Mouse (Mus musculus) midbrain, embryonic 16.5 days (tissue): ENCODE results near the gene Odf3b. TPM values are rescaled to one million over a fixed set of nuclear protein-coding genes. Genes with fewer than 3 reads are reported as not detected.

Experiments
- ATAC-seq: fragments of 200-750 bp; cut with Nextera tagmentation; 2 replicates; pipeline ENCODE4 v1.8.0; 2017; ENCODE audit warnings: moderate TSS enrichment
- H3K27ac ChIP-seq: fragments of 300-500 bp; sonication (generic); 2 replicates; pipeline ENCODE4 v1.5.1; 2014; ENCODE audit warnings: mild to moderate bottlenecking, low read length, mixed read lengths
- H3K27me3 ChIP-seq: fragments of 300-500 bp; sonication (generic); 2 replicates; pipeline ENCODE4 v1.6.1; 2014; ENCODE audit warnings: low read depth, low read length, mixed read lengths; ENCODE audit not compliant: control insufficient read depth, insufficient read depth
- H3K36me3 ChIP-seq: fragments of 300-500 bp; sonication (generic); 2 replicates; pipeline ENCODE4 v1.6.1; 2014; ENCODE audit warnings: mild to moderate bottlenecking, low read length, moderate library complexity, mixed read lengths; ENCODE audit not compliant: control insufficient read depth, insufficient read depth
- H3K4me1 ChIP-seq: fragments of 300-500 bp; sonication (generic); 2 replicates; pipeline ENCODE4 v1.6.1; 2014; ENCODE audit warnings: mild to moderate bottlenecking, low read length, mixed read lengths; ENCODE audit not compliant: control insufficient read depth, insufficient read depth
- H3K4me2 ChIP-seq: fragments of 300-500 bp; sonication (generic); 2 replicates; pipeline ENCODE4 v1.6.1; 2014; ENCODE audit warnings: mild to moderate bottlenecking, low read length, mixed read lengths
- H3K4me3 ChIP-seq: fragments of 300-500 bp; sonication (generic); 2 replicates; pipeline ENCODE4 v1.5.1; 2014; ENCODE audit warnings: low read depth, mild to moderate bottlenecking, low read length, moderate library complexity, mixed read lengths
- H3K9ac ChIP-seq: fragments of 300-500 bp; sonication (generic); 2 replicates; pipeline ENCODE4 v1.6.1; 2014; ENCODE audit warnings: low read depth, low read length, mixed read lengths
- H3K9me3 ChIP-seq: fragments of 300-500 bp; sonication (generic); replicated peaks from 2 replicates; pipeline ENCODE4 v1.6.1; 2014; ENCODE audit warnings: mild to moderate bottlenecking, low read length, mixed read lengths; ENCODE audit not compliant: control insufficient read depth, poor library complexity, severe bottlenecking
- WGBS: fragments of 180-500 bp; shearing (Covaris S2); extraction: QIAGEN DNeasy Blood & Tissue Kit; methylation state at CpG from one replicate; pipeline ENCODE4 v1.1.7; 2014; 5-methylcytosine and 5-hydroxymethylcytosine counted together
- polyA plus RNA-seq: library from polyadenylated mRNA; unstranded; fragments of >200 nt; fragmentation: Nextera tagmentation; extraction: Ambion mirVana; gene quantifications from 2 replicates; pipeline ENCODE4 v1.2.1, GENCODE M21; 2015

Gene Odf3b
- polyA plus RNA-seq, 1 experiment from 2014 or later, result 5.5 TPM

DNA sequence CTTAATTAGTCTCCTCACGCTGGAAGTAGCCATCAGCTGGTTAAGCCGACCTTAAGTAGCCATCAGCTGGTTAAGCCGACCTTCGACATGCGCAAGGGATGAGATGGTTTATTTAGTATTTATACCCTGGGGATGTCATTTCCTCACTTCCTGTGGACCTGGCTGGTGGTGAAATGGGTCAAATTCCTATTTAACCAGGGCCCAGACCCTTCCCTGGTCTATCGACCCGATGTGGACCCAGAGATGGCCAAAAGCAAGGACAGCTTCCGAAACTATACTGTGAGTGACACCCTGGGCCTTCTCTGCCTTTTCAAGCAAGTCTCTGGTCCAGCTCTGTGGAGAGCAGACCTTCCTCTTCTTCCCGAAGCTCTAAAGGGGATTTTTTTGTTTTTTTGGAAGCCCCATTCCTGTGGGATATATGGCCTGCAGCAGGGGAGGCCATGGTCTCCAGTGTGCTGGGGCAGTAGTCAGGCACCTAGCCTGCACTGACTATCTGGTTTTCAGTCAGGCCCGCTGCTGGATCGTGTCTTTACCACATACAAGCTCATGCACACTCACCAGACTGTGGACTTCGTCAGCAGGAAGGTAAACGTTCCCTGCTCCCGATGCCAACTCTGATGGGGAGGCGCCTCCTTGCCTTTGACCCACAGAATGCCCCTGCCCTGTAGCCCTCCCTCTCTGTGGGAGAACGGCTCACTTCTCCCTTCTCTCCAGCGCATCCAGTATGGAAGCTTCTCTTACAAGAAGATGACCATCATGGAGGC lies 44.1 kb downstream of the Odf3b start:
- H3K27me3 ChIP-seq, result no peaks in the 10 kb centered on the region
- no peaks in the 10 kb centered on the region for H3K4me1 ChIP-seq
- 84% methylated on average over 17 of the region's 17 CpGs for WGBS
- no peaks in the 10 kb centered on the region for H3K9me3 ChIP-seq
- H3K36me3 ChIP-seq, result no peaks in the 10 kb centered on the region
- ATAC-seq, result no peak
- H3K4me3 ChIP-seq, result no peak overlapping the region
- H3K9ac ChIP-seq, result no peak overlapping the region
- H3K27ac ChIP-seq, result no peak overlapping the region
- H3K4me2 ChIP-seq, result no peak overlapping the region

DNA sequence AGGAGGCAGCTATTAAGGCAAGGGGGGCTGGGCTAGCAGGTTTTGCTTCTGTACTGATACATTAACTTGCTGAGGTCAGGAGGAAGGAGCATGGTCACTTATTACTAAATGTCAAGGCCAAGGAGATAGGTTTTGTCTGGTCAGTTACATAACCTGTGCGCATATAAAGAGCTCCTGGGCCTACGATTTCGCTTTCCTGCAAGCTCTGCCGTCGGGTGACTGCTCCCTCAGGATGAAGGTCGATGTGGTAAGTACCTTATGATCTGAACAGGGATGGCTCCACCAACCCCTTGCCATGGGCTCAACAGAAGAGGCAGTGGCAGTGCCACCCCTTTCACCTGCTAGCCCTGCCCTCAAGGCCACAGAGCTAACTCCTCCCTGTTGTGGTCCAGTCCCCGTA lies 44.8 kb downstream of the Odf3b start, which contains the start of gene Miox:
TSS of gene Miox (plus strand) at position 128 of the 400 bp plus-strand sequence.
- H3K4me2 ChIP-seq, result no peak within 1 kb of the TSS

More for the DNA sequence above, 44.8 kb downstream of the Odf3b start, which contains the start of gene Miox:
- Histone ChIP-seq H3K27ac (no peak within 1 kb of the TSS), H3K4me3 (no peak within 1 kb of the TSS), H3K9ac (no peak within 1 kb of the TSS), H3K27me3 (no peaks in the 10 kb centered on the region), H3K9me3 (no peaks in the 10 kb centered on the region), H3K36me3 (no peaks in the 10 kb centered on the region), H3K4me1 (no peaks in the 10 kb centered on the region)
- 91% methylated on average over 7 of the region's 7 CpGs for WGBS
- no peak for ATAC-seq

Other genes with a start within 250 kb of the Odf3b start
- 3.0 and 4.4 TPM in 2 replicates for gene Mapk12, start 238.6 kb downstream of the Odf3b start, polyA plus RNA-seq
- gene Mapk11, start 229.7 kb downstream of the Odf3b start, polyA plus RNA-seq, result 29.0 and 32.6 TPM in 2 replicates
- gene Plxnb2, start 198.5 kb downstream of the Odf3b start, polyA plus RNA-seq, result 90.1 and 92.1 TPM in 2 replicates
- gene Dennd6b, start 182.8 kb downstream of the Odf3b start, polyA plus RNA-seq, result 120 and 124 TPM in 2 replicates
- 76.7 and 82.0 TPM in 2 replicates for gene Ppp6r2, start 167.7 kb downstream of the Odf3b start, polyA plus RNA-seq
- 92.9 and 101 TPM in 2 replicates for gene Sbf1, start 64.0 kb downstream of the Odf3b start, polyA plus RNA-seq
- not detected in 2 replicates for gene Adm2, start 56.6 kb downstream of the Odf3b start, polyA plus RNA-seq
- not detected in 2 replicates for gene Miox, start 44.9 kb downstream of the Odf3b start, polyA plus RNA-seq
- 29.0 and 34.9 TPM in 2 replicates for gene Lmf2, start 23.6 kb downstream of the Odf3b start, polyA plus RNA-seq
- 116 and 117 TPM in 2 replicates for gene Ncaph2, start 23.6 kb downstream of the Odf3b start, polyA plus RNA-seq
- gene Sco2, start 5.4 kb downstream of the Odf3b start, polyA plus RNA-seq, result 11.8 and 16.4 TPM in 2 replicates
- 1.9 and 3.0 TPM in 2 replicates for gene Tymp, start 2.2 kb downstream of the Odf3b start, polyA plus RNA-seq
- 0.05 and 0.06 TPM in 2 replicates for gene Klhdc7b, start 5.6 kb upstream of the Odf3b start, polyA plus RNA-seq
- gene Syce3, start 31.2 kb upstream of the Odf3b start, polyA plus RNA-seq, result not detected in 2 replicates
- 0.96 and 1.2 TPM in 2 replicates for gene Cpt1b, start 46.6 kb upstream of the Odf3b start, polyA plus RNA-seq
- 6.5 and 7.3 TPM in 2 replicates for gene C730034F03Rik, start 50.3 kb upstream of the Odf3b start, polyA plus RNA-seq
- gene Gm44502, start 50.4 kb upstream of the Odf3b start, polyA plus RNA-seq, result not detected in 2 replicates
- 88.3 and 95.2 TPM in 2 replicates for gene Chkb, start 50.6 kb upstream of the Odf3b start, polyA plus RNA-seq
- gene Mapk8ip2, start 74.6 kb upstream of the Odf3b start, polyA plus RNA-seq, result 84.4 and 86.4 TPM in 2 replicates
- 32.6 and 37.6 TPM in 2 replicates for gene Arsa, start 98.1 kb upstream of the Odf3b start, polyA plus RNA-seq
- 12.0 and 16.7 TPM in 2 replicates for gene Shank3, start 120.3 kb upstream of the Odf3b start, polyA plus RNA-seq
- 1.6 and 1.8 TPM in 2 replicates for gene Acr, start 189.0 kb upstream of the Odf3b start, polyA plus RNA-seq
- 82.1 and 95.5 TPM in 2 replicates for gene Rabl2, start 212.6 kb upstream of the Odf3b start, polyA plus RNA-seq